Mouse (Mus musculus) v-Abl transformed pro-B cells (cell line): ENCODE results near the gene Disp2.

ENCODE experiments used
- in situ Hi-C, 2 experiments: fragments of 400-800 bp; cut with MboI; formaldehyde crosslinking; loops; one replicate each; pipeline ENCODE4 v1.15.1; 2025; ENCODE audit not compliant: unreplicated experiment in 2 of 2

Disp2 gene

GRCm38 (mm10) chr2:118824396-118824795 lies 44.9 kb downstream of the Disp2 start:
- in situ Hi-C loops, result no loop called here

DNA sequence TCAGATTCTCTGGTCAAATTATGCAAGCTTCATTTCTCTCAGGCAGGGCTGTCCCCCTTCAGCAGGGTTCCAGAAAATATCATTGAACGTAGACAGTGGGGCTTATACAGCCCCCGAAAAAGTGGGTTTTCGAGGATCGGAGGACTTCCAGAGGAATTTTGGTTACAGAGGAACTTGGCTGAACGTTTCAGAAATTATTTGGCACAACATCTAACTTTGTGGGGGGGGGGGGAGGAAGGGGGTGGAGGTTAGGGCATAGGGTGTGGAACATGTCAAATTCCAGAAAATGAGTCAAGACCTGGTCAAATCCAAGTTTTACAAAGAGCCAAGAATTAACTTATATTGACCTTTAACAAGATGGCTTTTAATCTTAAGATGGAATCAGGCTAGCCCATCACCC lies 49.6 kb downstream of the Disp2 start:
- in situ Hi-C loops, result no loop called here

DNA sequence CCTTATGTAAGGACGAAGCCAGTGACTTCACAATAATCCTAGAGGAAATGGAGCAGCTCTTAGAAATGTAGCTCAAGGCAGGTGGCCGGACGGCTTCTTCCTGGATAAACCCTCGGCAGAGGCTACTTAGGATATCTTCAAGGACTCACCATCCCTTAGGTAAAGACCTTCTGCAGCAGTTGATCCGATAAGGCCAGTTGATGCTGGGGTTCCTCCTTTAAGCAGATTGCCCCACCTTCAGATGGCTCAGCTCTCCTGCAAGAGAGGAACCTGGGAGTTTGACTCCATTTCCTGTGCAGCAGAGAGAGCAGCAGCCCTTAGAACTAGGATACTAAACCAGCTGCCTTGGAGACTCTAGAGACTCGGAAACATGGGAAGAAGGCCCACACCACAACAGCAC lies 54.5 kb downstream of the Disp2 start:
- in situ Hi-C loops, result no loop called here

DNA sequence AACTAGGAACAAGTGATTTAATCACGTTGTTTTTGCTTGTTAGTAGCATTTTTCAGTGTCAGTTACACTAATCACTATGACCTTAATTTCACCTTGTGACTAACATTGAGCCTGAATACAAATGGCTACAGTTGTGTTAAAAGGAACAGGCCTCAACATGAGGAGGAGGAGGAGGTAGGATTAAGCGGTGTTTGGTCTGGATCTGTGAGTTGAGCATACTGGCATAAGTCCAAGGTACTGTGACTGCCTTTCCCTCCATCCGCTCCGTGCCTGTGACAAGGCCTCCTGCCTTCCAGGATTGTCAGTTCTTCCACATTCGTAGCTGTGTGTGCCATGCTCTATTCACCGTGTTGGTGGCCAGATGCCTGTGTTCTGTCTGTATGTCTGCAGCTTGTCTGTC lies 55.6 kb downstream of the Disp2 start:
- in situ Hi-C loops, result no loop called here

DNA sequence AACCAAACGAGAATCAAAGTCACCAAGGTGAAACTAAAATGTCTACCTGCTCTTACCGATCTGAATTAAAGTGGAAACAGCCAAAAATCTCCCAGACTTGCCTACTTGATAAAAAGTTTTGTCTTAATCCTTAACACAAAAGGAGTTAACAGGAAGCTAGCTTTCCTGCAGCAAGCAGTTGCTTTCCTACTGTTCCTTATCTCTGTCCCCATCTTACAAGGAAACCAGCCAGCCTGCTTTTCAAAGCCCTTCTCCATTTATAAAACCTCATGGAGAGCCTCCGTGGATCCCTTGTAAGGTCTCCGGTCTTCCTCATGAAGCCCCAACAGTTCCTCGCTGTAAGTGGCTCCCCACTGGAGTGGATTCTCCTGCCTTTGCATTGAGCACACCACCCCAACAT lies 58.8 kb downstream of the Disp2 start:
- in situ Hi-C loops, result no loop called here

DNA sequence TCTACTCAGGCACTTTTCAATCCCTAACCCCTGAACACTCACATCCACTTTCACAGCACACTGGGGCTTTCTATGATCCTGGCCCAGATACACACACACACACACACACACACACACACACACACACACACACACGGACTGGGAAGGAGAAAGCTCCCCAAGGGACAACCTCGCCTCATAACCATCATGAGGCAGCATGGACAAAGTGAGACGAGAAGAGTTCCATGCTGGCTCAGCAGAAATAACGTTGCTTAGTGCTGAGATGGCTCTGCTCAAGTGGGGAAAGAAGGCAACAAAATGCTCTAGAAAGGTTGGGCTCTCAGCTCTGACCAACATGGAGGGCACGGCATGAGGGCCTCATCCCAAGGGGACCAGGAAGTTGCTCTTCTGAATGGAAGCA lies 61.7 kb downstream of the Disp2 start:
- in situ Hi-C loops, result no loop called here

DNA sequence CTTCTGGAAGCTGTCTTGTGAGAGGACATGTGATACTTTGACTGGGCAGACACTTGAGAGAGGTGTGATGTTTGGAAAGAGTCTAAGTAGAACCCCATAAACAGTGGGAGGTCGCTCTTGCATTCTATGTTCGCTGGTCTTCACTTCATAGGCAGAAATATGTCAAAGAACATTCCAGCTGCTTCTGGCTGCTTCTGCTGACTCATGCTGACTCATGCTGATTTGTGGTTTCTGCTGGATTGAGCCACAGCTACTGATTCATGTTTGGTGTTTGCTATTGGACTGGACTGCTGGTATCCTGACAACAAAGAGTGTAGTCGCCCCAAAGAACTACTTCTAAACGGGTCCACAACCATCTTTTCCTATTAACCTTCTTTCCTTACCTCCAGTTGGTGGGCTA lies 62.3 kb downstream of the Disp2 start:
- in situ Hi-C loops, result no loop called here

GRCm38 (mm10) chr2:118844427-118844826 lies 64.9 kb downstream of the Disp2 start:
- in situ Hi-C loops, result no loop called here

- in situ Hi-C loops, result no loop called here
Measured at GRCm38 (mm10) chr2:118846246-118846645, 66.7 kb downstream of the Disp2 start.

DNA sequence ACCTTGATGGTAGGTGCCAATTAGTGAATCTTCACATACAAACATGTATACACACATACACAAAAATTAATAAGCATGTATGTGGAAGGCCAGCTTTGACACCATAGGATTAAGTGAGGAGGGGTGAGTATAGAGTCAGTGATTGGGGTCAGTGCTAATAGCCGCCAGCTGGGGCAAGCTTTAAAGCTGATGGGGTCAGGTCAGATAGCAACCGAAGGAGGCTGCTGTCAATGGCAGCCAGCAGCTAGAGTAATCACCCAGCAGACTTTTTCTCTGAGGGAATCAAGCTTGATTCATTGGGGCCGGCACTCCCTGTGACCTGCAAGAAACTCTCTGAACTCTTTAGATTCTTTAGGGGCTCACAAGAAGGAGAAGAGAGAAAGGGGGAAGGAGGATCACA lies 72.2 kb downstream of the Disp2 start:
- in situ Hi-C loops, result no loop called here
